Mouse (Mus musculus) MEL (cell line): Measurements from ENCODE around the gene Cd79b. TPM values are rescaled to one million over a fixed set of nuclear protein-coding genes. Genes with fewer than 3 reads are reported as not detected.

ENCODE experiments used
- DNase-seq: peaks from one replicate; pipeline ENCODE4 v3.0.0; 2011; ENCODE audit warnings: low read depth, low spot score
- H3K27ac ChIP-seq: 2 replicates; pipeline ENCODE4 v1.5.1; 2012; ENCODE audit warnings: low read depth, mild to moderate bottlenecking, control low read depth, low read length, moderate library complexity; ENCODE audit not compliant: control insufficient read depth
- H3K27me3 ChIP-seq, 2 experiments: fragments of 150-350 bp in 1 of 2; sonication (generic) in 1 of 2; 2 replicates each; pipeline ENCODE4 v1.6.1; 2012; ENCODE audit warnings: low read length in 2 of 2, mild to moderate bottlenecking in 2 of 2, improper control_type of control experiment in 1 of 2, moderate library complexity in 1 of 2; ENCODE audit not compliant: insufficient read depth in 2 of 2, control insufficient read depth in 1 of 2
- H3K36me3 ChIP-seq, 2 experiments: 2 replicates each; pipeline ENCODE4 v1.6.1; 2012 to 2014; ENCODE audit warnings: low read length in 2 of 2, improper control_type of control experiment in 1 of 2, inconsistent platforms in 1 of 2, mild to moderate bottlenecking in 1 of 2; ENCODE audit not compliant: insufficient read depth in 2 of 2, control insufficient read depth in 1 of 2
- H3K4me1 ChIP-seq, 2 experiments: fragments of 150-350 bp in 1 of 2; sonication (generic) in 1 of 2; 2 replicates each; pipeline ENCODE4 v1.6.1; 2012; ENCODE audit warnings: low read length in 2 of 2, improper control_type of control experiment in 1 of 2, mild to moderate bottlenecking in 1 of 2; ENCODE audit not compliant: insufficient read depth in 2 of 2, control insufficient read depth in 1 of 2
- H3K4me3 ChIP-seq, 2 experiments: fragments of 150-350 bp in 1 of 2; sonication (generic) in 1 of 2; 2 replicates each; pipeline ENCODE4 v1.5.1; 2012; ENCODE audit warnings: low read depth in 2 of 2, low read length in 2 of 2, mild to moderate bottlenecking in 2 of 2, moderate library complexity in 2 of 2, control low read depth in 1 of 2, improper control_type of control experiment in 1 of 2; ENCODE audit not compliant: control insufficient read depth in 1 of 2, insufficient read depth in 1 of 2
- H3K79me2 ChIP-seq: 2 replicates; pipeline ENCODE4 v1.6.1; 2012; ENCODE audit warnings: mild to moderate bottlenecking, low read length, moderate library complexity; ENCODE audit not compliant: control insufficient read depth, poor library complexity, insufficient read depth
- H3K9ac ChIP-seq: 2 replicates; pipeline ENCODE4 v1.6.1; 2012; ENCODE audit warnings: low read depth, mild to moderate bottlenecking, control low read depth, low read length, moderate library complexity; ENCODE audit not compliant: control insufficient read depth, poor library complexity, severe bottlenecking
- H3K9me3 ChIP-seq: fragments of 150-350 bp; sonication (generic); replicated peaks from 2 replicates; pipeline ENCODE4 v1.6.1; 2012; ENCODE audit warnings: mild to moderate bottlenecking, low read length, improper control_type of control experiment, moderate library complexity; ENCODE audit not compliant: insufficient read depth
- BHLHE40 ChIP-seq: IDR thresholded peaks from 2 replicates; pipeline ENCODE4 v1.6.1; 2012; ENCODE audit warnings: low read depth, mild to moderate bottlenecking, inconsistent platforms, low read length, improper control_type of control experiment, borderline replicate concordance
- CHD2 ChIP-seq: IDR thresholded peaks from 2 replicates; pipeline ENCODE4 v1.6.1; 2011; ENCODE audit warnings: low read length, improper control_type of control experiment
- CTCF ChIP-seq, 3 experiments: IDR thresholded peaks in 2 of 3; conservative IDR thresholded peaks in 1 of 3; 2 replicates each; pipeline ENCODE4 v1.5.1; 2011 to 2012; ENCODE audit warnings: low read length in 3 of 3, low read depth in 2 of 3, mild to moderate bottlenecking in 2 of 3, improper control_type of control experiment in 1 of 3, inconsistent platforms in 1 of 3, mixed read lengths in 1 of 3, moderate library complexity in 1 of 3; ENCODE audit not compliant: control insufficient read depth in 1 of 3, insufficient read depth in 1 of 3, poor library complexity in 1 of 3, severe bottlenecking in 1 of 3
- ELF1 ChIP-seq: IDR thresholded peaks from 2 replicates; pipeline ENCODE4 v1.6.1; 2014; ENCODE audit warnings: low read depth, mild to moderate bottlenecking, inconsistent platforms, low read length, improper control_type of control experiment, moderate library complexity
- EP300 ChIP-seq, 2 experiments: IDR thresholded peaks; 2 replicates each; pipeline ENCODE4 v1.6.1; 2011; ENCODE audit warnings: improper control_type of control experiment in 2 of 2, low read length in 2 of 2, low read depth in 1 of 2, mild to moderate bottlenecking in 1 of 2
- GABPA ChIP-seq: IDR thresholded peaks from 2 replicates; pipeline ENCODE4 v1.6.1; 2012; ENCODE audit warnings: low read depth, mild to moderate bottlenecking, inconsistent platforms, low read length, improper control_type of control experiment, moderate library complexity
- GATA1 ChIP-seq: IDR thresholded peaks from 2 replicates; pipeline ENCODE4 v1.6.1; 2011; ENCODE audit warnings: low read depth, low read length, improper control_type of control experiment
- HCFC1 ChIP-seq: IDR thresholded peaks from 2 replicates; pipeline ENCODE4 v1.6.1; 2012; ENCODE audit warnings: low read depth, mild to moderate bottlenecking, inconsistent platforms, low read length, improper control_type of control experiment, moderate library complexity
- JUND ChIP-seq: IDR thresholded peaks from 2 replicates; pipeline ENCODE4 v1.6.1; 2011; ENCODE audit warnings: low read depth, mild to moderate bottlenecking, improper control_type of control experiment, low read length
- KAT2A ChIP-seq: conservative IDR thresholded peaks from 2 replicates; pipeline ENCODE4 v1.6.1; 2012; ENCODE audit warnings: low read depth, low read length, improper control_type of control experiment, inconsistent platforms
- MYB ChIP-seq: IDR thresholded peaks from 2 replicates; pipeline ENCODE4 v1.6.1; 2011; ENCODE audit warnings: mild to moderate bottlenecking, low read depth, low read length, improper control_type of control experiment
- NELFE ChIP-seq: IDR thresholded peaks from 2 replicates; pipeline ENCODE4 v1.6.1; 2011; ENCODE audit warnings: low read depth, low read length, improper control_type of control experiment
- NRF1 ChIP-seq: IDR thresholded peaks from 2 replicates; pipeline ENCODE4 v1.6.1; 2014; ENCODE audit warnings: low read depth, mild to moderate bottlenecking, inconsistent platforms, low read length, improper control_type of control experiment, moderate library complexity; ENCODE audit not compliant: poor library complexity, insufficient read depth, severe bottlenecking
- POLR2AphosphoS2 ChIP-seq: IDR thresholded peaks from 2 replicates; pipeline ENCODE4 v1.6.1; 2011; ENCODE audit warnings: low read length, improper control_type of control experiment
- POLR2AphosphoS5 ChIP-seq: IDR thresholded peaks from 2 replicates; pipeline ENCODE4 v1.6.1; 2012; ENCODE audit warnings: low read depth, borderline replicate concordance, mild to moderate bottlenecking, inconsistent platforms, low read length, moderate library complexity, mixed read lengths
- RAD21 ChIP-seq: IDR thresholded peaks from 2 replicates; pipeline ENCODE4 v1.6.1; 2011; ENCODE audit warnings: mild to moderate bottlenecking, low read depth, low read length, improper control_type of control experiment
- TBP ChIP-seq: IDR thresholded peaks from 2 replicates; pipeline ENCODE4 v1.8.0; 2011; ENCODE audit warnings: low read depth, low read length, improper control_type of control experiment
- TCF12 ChIP-seq: IDR thresholded peaks from 2 replicates; pipeline ENCODE4 v1.6.1; 2014; ENCODE audit warnings: low read depth, mild to moderate bottlenecking, inconsistent platforms, low read length, improper control_type of control experiment, moderate library complexity
- ZC3H11A ChIP-seq: IDR thresholded peaks from 2 replicates; pipeline ENCODE4 v1.6.1; 2012; ENCODE audit warnings: low read depth, mild to moderate bottlenecking, inconsistent platforms, low read length, improper control_type of control experiment
- ZNF384 ChIP-seq: IDR thresholded peaks from 2 replicates; pipeline ENCODE4 v1.6.1; 2012; ENCODE audit warnings: low read depth, mild to moderate bottlenecking, inconsistent platforms, low read length, improper control_type of control experiment
- polyA plus RNA-seq, 2 experiments: library from polyadenylated mRNA; stranded (reverse) in 1 of 2; unstranded in 1 of 2; fragments of >175 nt in 1 of 2; fragments of >200 nt in 1 of 2; gene quantifications; 2 replicates each; pipeline versions ENCODE4 v1.2.1 to v1.2.4; 2012; ENCODE audit warnings: low replicate concordance in 2 of 2, low read depth in 1 of 2; ENCODE audit not compliant: insufficient read length in 2 of 2, insufficient read depth in 1 of 2, missing spikeins in 1 of 2
- total RNA-seq: library from RNA; depleted of rRNA; stranded (reverse); fragments of 300-350 nt; gene quantifications from 2 replicates; pipeline ENCODE4 v1.2.3, GENCODE M21; 2012

Gene Cd79b
- total and polyA plus RNA-seq, 3 experiments = 0.54 to 2.4 TPM; not detected in 1

DNA sequence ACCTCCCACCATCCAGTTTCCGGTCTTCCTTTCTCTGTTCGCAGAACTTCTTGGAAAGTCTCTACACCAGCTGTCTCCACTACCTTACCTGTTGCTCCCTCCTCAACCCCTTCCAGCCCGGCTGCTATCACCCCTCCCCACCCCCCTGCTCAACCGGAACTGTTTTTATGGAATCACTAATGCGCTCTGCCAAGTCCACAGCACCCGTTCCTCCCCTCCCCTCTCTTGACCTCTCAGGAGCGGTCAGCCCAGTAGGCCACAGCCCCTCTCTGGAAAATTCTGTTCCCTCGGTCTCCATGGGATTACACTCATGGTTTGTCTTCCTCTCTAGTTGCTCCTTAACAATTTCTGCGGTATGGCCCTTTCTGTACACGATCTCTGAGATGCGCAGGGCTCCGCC is 38.6 kb upstream of the Cd79b start, which contains the start of gene Scn4a:
Scn4a (minus strand) TSS at position 101 of the 400 bp plus-strand sequence.
- Histone ChIP-seq H3K36me3 (no peaks in the 10 kb centered on the region), H3K27me3 (peaks cover 6 to 18% of the 10 kb centered on the region in 2 experiments; a peak in 3 of 4 replicates), H3K9me3 (no peaks in the 10 kb centered on the region), H3K9ac (no peak within 1 kb of the TSS), H3K27ac (no peak within 1 kb of the TSS)
- DNase-seq = no peak
- TF ChIP-seq ELF1 (no peak), KAT2A (no peak)
- TF ChIP-seq, all 39 proteins: peak for 0
- H3K79me2 ChIP-seq = no peaks in the 10 kb centered on the region
- no peak within 1 kb of the TSS for H3K4me3 ChIP-seq
- peaks cover 0 to 10% of the 10 kb centered on the region in 2 experiments; a peak in 3 of 4 replicates for H3K4me1 ChIP-seq

DNA sequence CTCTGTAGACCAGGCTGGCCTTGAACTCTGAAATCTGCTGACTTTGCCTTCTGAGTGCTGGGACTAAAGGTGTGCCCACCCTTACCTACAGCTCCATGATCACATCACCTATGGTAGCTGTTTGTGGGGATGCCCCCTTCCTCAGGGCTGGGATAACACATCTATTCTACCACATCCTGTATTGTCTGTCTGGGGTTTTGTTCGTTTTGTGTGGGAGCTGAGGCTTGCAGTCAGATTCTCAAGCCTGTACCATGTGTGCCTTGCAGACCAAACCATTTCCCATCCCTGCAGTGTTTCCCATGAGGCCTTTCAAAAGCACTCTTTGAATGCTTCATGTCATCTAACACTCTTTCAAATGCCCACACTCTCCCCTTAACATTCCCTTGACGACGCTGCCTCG is 37.4 kb upstream of the Cd79b start:
- no peak for DNase-seq
- Histone ChIP-seq H3K9me3 (no peaks in the 10 kb centered on the region), H3K4me3 (no peak overlapping the region), H3K4me1 (peaks cover 0 to 10% of the 10 kb centered on the region in 2 experiments; a peak in 3 of 4 replicates), H3K36me3 (no peaks in the 10 kb centered on the region), H3K27ac (no peak overlapping the region), H3K9ac (no peak overlapping the region), H3K79me2 (no peaks in the 10 kb centered on the region), H3K27me3 (peaks cover 6 to 16% of the 10 kb centered on the region in 2 experiments; a peak in 3 of 4 replicates)
- TF ChIP-seq JUND = no peak
- no peak for TF ChIP-seq ZNF384
- TF ChIP-seq TCF12 = no peak
- no peak for TF ChIP-seq CTCF (IDR thresholded peaks at IDR 0.05 in 2 of 3, conservative IDR thresholded peaks at IDR 0.05 in 1 of 3; ENCODE audit: control insufficient read depth in 1 of 3, insufficient read depth in 1 of 3, low read depth in 2 of 3, low read length in 3 of 3, poor library complexity in 1 of 3, severe bottlenecking in 1 of 3)
- TF ChIP-seq NRF1 = no peak
- no peak for TF ChIP-seq NELFE
- TF ChIP-seq GABPA = no peak
- TF ChIP-seq ZC3H11A = no peak
- no peak for TF ChIP-seq HCFC1
- no peak for TF ChIP-seq BHLHE40
- TF ChIP-seq MYB = no peak
- no peak for TF ChIP-seq GATA1
- no peak for TF ChIP-seq KAT2A
- no peak for TF ChIP-seq EP300 (IDR thresholded peaks at IDR 0.05; ENCODE audit: low read depth in 1 of 2, low read length in 2 of 2)
- no peak for TF ChIP-seq POLR2AphosphoS2
- TF ChIP-seq POLR2AphosphoS5 = no peak
- no peak for TF ChIP-seq CHD2
- no peak for TF ChIP-seq RAD21
- no peak for TF ChIP-seq TBP
